Mouse (Mus musculus) mesoderm, embryonic 11.5 days (tissue): ENCODE data around the gene Polr2c.
A peak's percentile ranks its signal among the peaks of the same experiment; 100 is the strongest.

ENCODE experiments used
- DNase-seq: peaks from one replicate; pipeline ENCODE4 v3.0.0-alpha.2; 2012; ENCODE audit warnings: low read depth, low spot score

The Polr2c gene

DNA sequence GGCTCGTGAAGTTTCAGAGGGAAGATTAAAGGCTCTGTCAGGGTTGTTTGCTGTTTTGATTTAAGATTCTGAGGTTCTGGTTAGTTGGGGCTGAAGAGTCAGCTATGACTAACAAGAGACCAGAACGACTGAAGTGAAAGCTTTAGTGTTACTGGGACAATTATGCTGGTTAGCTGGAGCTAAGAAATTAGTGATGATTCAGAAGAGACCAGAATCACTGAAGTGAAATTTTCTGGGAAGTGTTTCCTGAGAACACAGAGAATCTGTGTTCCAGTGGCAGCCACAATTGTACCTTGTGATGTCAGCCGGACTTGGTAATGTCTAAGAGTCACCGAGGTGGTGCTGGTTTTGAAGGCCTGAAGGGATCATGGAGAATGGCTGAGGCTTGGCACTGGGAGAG is 23.5 kb downstream of the Polr2c start:
- DNase-seq: no peak

GRCm38 (mm10) chr8:94888383-94889036 is 31.3 kb downstream of the Polr2c start:
- DNase-seq: no peak

DNA sequence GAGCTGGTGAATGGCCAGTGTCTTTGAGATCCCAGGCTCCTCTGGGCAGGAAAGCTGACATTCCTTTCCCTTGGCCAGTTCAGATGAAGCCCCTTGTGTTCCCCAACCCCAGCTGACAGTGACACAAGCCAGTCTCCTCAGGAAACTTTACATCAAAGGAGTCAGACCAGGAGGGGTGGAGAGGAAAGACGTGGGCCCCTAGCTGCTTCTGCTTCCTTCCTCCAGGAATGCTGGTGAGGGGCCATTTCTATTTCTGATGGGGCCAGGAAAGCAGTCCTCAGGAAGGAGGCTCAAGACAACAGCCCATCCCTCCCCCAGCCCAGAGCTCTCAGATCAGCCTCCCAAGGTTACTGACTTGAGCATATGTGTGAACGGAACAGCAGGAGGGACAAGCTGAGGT is 35.7 kb downstream of the Polr2c start:
- no peak for DNase-seq

GRCm38 (mm10) chr8:94899262-94899661 is 42.0 kb downstream of the Polr2c start:
- DNase-seq: no peak

DNA sequence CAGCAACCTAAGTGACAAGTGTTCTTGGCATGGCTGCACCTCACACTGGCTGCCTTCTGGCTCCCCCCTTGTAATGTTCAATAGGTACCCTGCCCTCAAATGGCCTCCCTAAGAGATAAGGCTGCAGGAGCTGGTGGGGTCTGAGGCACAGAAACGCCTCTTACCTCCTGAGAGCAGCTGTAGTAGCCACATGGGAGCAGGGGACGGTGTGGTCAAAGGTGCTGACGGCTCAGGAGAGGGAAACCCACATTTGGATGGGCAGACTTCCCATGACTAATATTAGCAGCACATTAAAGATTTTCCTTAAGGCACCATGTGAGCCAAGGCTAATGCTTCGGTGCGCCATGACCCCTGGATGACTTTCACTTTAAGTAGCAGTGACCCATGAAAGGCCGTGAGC is 43.4 kb downstream of the Polr2c start:
- no peak for DNase-seq

DNA sequence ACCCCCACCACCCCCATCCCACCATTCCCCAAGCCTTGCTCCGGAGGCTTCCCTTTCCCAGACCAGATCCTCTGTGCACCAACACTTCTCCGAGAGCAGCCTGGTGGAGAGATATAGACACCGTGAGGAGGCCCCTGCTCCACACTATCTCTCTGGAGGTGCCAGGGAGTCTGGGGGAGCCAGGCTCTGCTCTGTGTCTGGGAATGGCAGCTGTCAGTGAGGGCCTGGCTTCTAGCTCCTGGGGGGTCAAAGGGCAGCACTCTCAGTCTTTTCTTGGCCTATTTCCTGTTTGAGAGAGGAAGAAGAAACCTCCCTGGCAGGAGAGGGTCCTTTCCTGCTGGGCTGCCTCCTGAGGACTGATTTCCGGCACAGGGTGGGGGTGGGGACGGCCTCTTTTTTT is 43.8 kb downstream of the Polr2c start:
- no peak for DNase-seq

GRCm38 (mm10) chr8:94903709-94904108 is 46.5 kb downstream of the Polr2c start:
- peak; percentile 71 for DNase-seq

- DNase-seq: no peak
Measured at GRCm38 (mm10) chr8:94904450-94905175, 47.4 kb downstream of the Polr2c start.

DNA sequence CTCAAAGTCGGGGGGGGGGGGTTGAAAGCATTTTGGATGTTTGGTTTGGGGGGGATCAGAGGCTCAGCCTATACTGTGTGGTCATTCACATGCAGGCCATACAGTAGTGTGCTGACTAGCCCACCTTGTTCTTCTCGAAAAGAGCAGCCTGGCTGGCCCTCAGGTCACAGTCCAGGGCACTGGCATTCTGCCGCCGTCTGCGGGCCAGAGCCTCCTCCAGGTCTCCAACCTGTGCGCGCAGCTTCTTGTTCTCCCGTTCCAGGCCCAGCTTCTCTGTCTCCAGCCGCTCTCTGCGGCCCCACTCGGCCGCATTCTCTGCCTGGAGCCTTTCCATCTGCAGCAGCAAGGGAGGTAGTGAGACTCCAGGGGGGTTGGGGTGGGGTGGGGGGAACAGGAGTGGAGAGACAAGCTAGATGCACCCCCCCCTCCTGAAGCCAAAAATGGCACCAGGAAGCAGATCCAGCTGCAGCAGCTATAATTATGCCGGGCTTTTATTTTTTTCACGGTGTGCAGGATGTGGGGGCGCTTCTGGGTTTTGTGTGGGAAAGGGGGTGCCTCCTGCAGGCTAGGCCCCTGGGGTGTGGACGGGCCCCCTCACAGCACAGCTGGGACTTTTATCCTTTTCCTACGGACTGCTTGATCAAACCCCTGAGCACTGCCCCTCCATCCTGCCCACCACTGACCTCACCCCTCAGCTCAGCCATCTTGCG is 50.5 kb downstream of the Polr2c start:
- DNase-seq: no peak

GRCm38 (mm10) chr8:94908847-94909246 is 51.6 kb downstream of the Polr2c start:
- peak; percentile 86 for DNase-seq

DNA sequence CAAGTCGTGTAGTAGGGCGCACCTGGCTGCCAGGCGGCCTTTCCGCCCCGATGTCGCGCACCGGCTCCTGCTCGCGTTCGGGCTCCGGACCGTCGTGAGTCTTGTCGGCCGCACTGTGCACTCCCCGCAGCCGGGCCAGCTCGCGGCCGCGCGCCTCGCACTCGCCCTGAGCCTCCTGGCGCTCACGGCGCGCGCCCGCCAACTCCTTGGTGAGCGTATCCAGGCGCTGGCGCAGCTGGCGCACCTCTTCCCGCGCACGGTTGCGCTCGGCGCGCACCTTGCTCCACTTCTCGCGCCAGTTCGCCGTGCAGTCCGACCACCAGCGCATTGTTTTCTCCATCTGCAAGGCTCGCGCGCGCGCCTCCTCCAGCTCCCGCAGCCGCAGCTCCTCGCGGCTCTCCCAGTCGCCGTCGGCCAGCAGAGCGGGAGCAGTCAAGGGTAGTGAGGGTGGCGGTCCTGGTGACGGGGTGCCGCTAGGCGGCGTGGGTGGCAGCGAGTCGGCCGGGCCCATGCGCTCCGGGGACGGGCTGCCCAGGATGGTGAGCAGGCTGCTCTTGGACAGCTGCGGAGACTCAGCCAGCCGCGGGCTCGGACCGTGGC is 55.9 kb downstream of the Polr2c start:
- DNase-seq: peak; percentile 85

GRCm38 (mm10) chr8:94914256-94914655 is 57.0 kb downstream of the Polr2c start:
- no peak for DNase-seq

DNA sequence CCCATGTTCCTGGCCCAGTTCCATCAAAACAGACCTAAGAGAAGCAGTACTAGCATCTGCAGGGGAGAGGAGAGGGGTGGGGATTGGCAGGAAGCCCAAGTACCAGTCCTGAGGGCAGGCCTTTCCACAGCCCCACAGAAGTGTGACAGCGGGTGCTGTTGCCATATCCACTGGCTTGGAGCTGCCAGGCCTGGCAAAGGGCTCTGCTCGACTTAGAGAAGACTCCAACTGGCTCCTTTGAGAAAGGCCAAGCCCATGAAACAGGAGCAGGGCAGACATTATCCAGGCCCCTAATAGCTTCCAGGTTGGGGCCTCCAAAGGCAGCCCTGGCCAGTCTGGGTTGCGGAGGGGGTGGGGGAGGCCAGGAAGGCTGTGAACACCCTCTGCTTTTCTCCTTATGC is 57.5 kb downstream of the Polr2c start:
- no peak for DNase-seq

DNA sequence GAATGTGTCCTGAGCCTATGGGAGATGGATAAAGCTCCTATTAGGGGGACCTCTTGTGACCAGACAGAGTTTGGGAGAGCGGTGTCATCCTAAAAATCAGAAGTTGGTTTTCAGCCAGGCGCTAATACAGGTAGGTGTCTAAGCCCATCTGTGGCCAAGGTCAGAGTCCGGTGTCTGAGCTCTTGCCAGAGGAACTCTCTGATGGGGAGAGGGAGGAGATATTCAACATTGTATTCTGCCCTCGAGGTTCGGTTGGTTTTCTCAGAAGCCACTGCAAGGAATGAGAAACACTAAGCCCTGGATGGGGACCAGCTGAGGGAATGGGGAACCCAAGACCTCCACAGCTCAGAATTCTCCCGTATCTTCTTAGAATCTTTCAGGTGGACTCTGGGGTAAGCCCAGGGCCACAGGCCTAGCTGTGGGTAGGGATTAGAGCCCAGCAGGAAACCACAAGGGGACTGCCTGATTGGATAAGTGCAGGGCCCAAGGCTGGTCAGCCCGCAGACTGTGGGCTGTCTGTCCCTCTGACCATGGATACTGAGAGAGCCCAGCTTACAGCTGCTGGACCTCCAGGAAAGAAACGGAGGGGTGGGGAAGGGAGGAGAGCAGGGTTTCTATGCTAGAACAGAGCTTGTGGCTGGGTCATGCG is 59.2 kb downstream of the Polr2c start:
- DNase-seq: no peak

- no peak for DNase-seq
Measured at GRCm38 (mm10) chr8:94916960-94917324, 59.7 kb downstream of the Polr2c start.

- peak; percentile 98 for DNase-seq
Measured at GRCm38 (mm10) chr8:94917352-94917751, 60.1 kb downstream of the Polr2c start.

DNA sequence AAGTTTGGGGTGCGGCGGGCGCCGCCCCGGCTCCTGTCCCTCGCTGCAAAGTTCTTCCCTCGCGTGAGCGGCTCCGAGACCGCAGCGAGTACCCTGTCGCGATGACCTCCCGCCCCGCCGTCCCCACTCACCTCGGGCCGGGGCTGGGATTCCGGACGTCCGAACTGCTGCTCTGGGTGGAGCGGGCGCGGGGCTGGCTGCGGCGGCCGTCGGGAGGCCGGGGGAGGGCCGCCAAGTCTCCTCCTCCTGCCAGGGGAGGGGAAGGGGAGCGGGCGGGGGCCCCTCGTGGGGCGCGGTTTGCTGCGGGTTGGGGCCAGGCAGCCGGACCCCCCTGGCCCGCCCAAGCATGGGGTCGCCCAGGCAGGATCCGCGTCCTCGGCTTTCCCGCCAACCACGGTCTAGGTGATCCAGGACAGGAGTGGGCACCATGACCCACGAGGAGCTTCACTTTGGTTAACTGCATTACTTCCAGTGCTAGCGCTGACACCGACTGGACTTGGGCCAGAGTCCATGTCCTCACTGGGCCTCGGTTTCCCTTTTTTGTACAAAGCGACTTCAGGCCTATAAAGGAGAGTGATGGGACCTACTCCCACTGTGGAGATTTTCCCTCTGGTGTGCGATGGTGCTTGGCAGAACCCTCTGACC is 60.7 kb downstream of the Polr2c start, which contains the start of gene Ccdc102a:
Ccdc102a (minus strand) TSS at position 248 of the 645 bp plus-strand sequence.
- peak; percentile 35 for DNase-seq

- DNase-seq: no peak
Measured at GRCm38 (mm10) chr8:94919256-94919655, 62.0 kb downstream of the Polr2c start.

DNA sequence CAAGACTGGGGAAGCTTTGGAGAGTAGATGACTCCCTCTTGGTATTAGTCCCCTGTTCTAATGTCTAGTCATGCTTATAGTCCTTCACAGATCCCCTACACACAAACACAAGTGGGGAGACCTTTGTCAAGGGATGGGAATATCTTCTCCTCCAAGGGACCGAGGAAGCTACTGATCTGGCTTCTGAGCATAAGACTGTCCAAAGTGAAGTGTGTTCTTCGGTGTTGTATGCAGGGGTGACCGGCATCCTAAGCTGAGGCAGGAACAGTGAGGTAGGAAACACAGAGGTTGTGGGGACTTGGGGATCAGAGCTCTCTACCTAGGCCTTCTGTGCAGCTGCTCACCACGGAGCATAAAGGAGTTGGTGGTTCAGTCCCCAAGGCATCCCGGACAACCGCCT is 64.9 kb downstream of the Polr2c start:
- no peak for DNase-seq

DNA sequence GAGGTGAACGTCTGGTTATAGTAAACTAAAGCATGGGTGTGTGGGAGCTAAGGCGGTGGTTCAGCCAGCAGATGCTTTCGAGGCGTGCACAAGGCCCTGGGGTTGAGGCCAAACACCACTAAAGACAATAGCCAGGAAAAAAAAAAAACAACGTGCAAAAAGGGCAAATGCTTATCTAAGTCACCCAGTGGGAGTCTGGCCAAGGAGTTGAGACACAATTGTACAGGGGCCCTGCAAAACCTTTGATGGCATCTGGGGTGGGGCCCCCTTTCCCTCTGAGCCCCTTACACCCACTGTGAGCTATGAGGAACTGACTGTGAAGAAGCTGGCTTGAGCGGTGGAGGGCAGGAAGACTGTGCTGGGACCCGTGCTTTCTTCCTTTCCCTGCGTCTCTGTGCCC is 65.4 kb downstream of the Polr2c start:
- no peak for DNase-seq
